Mouse (Mus musculus) midbrain, embryonic 14.5 days (tissue): ENCODE results near the gene Mrgbp. TPM values are rescaled to one million over a fixed set of nuclear protein-coding genes. Genes with fewer than 3 reads are reported as not detected.

Experiments
- ATAC-seq: fragments of 200-750 bp; cut with Nextera tagmentation; 2 replicates; pipeline ENCODE4 v1.8.0; 2017; ENCODE audit warnings: moderate number of reproducible peaks, moderate library complexity; ENCODE audit not compliant: low FRiP score, low TSS enrichment
- DNase-seq: peaks from one replicate; pipeline ENCODE4 v3.0.0-alpha.2; 2015
- H3K27ac ChIP-seq: fragments of 300-500 bp; sonication (generic); replicated peaks from 2 replicates; pipeline ENCODE4 v1.5.1; 2014; ENCODE audit warnings: mild to moderate bottlenecking, low read depth, low read length, moderate library complexity
- H3K27me3 ChIP-seq: fragments of 300-500 bp; sonication (generic); 2 replicates; pipeline ENCODE4 v1.6.1; 2014; ENCODE audit warnings: low read length, control low read depth, mixed read lengths; ENCODE audit not compliant: control insufficient read depth, insufficient read depth
- H3K36me3 ChIP-seq: fragments of 300-500 bp; sonication (generic); 2 replicates; pipeline ENCODE4 v1.6.1; 2014; ENCODE audit warnings: low read length, control low read depth; ENCODE audit not compliant: control insufficient read depth, insufficient read depth
- H3K4me1 ChIP-seq: fragments of 300-500 bp; sonication (generic); 2 replicates; pipeline ENCODE4 v1.6.1; 2014; ENCODE audit warnings: mild to moderate bottlenecking, antibody characterized with exemption, low read length, control low read depth; ENCODE audit not compliant: control insufficient read depth, insufficient read depth
- H3K4me2 ChIP-seq: fragments of 300-500 bp; sonication (generic); 2 replicates; pipeline ENCODE4 v1.6.1; 2014; ENCODE audit warnings: mild to moderate bottlenecking, low read length, moderate library complexity
- H3K4me3 ChIP-seq: fragments of 300-500 bp; sonication (generic); replicated peaks from 2 replicates; pipeline ENCODE4 v1.5.1; 2014; ENCODE audit warnings: low read depth, low read length
- H3K9ac ChIP-seq: fragments of 300-500 bp; sonication (generic); replicated peaks from 2 replicates; pipeline ENCODE4 v1.6.1; 2014; ENCODE audit warnings: mild to moderate bottlenecking, low read length, moderate library complexity
- H3K9me3 ChIP-seq: fragments of 300-500 bp; sonication (generic); 2 replicates; pipeline ENCODE4 v1.6.1; 2016; ENCODE audit warnings: low read length, control low read depth, mixed read lengths; ENCODE audit not compliant: control insufficient read depth
- WGBS: fragments of 180-500 bp; shearing (Covaris S2); extraction: QIAGEN DNeasy Blood & Tissue Kit; methylation state at CpG from one replicate; pipeline ENCODE4 v1.1.7; 2014; 5-methylcytosine and 5-hydroxymethylcytosine counted together
- polyA plus RNA-seq: library from polyadenylated mRNA; unstranded; fragments of >200 nt; fragmentation: Nextera tagmentation; extraction: Ambion mirVana; gene quantifications from 2 replicates; pipeline ENCODE4 v1.2.1, GENCODE M21; 2014

Mrgbp gene
- polyA plus RNA-seq, 1 experiment from 2014 or later: 49.5 TPM

DNA sequence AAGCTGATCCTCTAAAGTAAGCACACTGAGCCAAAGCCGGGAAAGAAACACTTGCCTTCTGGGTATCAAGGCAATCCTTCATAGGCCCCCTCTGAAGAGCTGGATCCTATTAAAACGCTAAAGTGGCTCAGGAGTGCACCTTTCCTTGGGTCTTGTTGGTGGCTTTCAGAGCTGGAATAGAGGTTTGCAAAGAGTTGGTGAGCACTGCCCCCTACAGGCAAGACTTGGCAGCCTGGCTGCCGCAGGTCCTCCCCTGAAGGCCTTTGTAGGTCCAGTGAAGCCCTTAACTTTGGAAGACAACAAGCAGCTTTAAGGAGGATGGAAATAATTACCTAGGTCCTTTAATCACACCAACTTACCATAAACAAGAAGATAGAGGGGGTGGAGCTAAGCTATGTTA, 2.4 kb upstream of the Mrgbp start:
- Histone ChIP-seq H3K27me3 (peaks cover 3% of the 10 kb centered on the region; the same call in 1 of the 2 replicates), H3K9ac (no peak overlapping the region), H3K4me3 (no peak overlapping the region), H3K4me1 (peaks cover 6% of the 10 kb centered on the region), H3K36me3 (no peaks in the 10 kb centered on the region), H3K27ac (no peak overlapping the region), H3K4me2 (no peak overlapping the region), H3K9me3 (no peaks in the 10 kb centered on the region)
- WGBS: 9% methylated on average over 3 of the region's 3 CpGs
- DNase-seq (peak; percentile 91), ATAC-seq (peak; percentile 37; the same call in 1 of the 2 replicates)

- peaks cover 11% of the 10 kb centered on the region for H3K4me1 ChIP-seq
- H3K4me3 ChIP-seq: peak overlapping the region; percentile 90
- H3K27ac ChIP-seq: peak overlapping the region; percentile 83
- peak; percentile 99 for DNase-seq
- under 1% methylated on average over 57 of the region's 57 CpGs for WGBS
- no peaks in the 10 kb centered on the region for H3K9me3 ChIP-seq
- peak; percentile 75 for ATAC-seq
- peak overlapping the region; percentile 81 for H3K4me2 ChIP-seq
- H3K9ac ChIP-seq: peak overlapping the region; percentile 97
- peaks cover 25% of the 10 kb centered on the region for H3K36me3 ChIP-seq
- H3K27me3 ChIP-seq: peaks cover 3% of the 10 kb centered on the region; the same call in 1 of the 2 replicates
These were observed 1.5 kb downstream of the Mrgbp start for GRCm38 (mm10) chr2:180582481-180583153.

DNA sequence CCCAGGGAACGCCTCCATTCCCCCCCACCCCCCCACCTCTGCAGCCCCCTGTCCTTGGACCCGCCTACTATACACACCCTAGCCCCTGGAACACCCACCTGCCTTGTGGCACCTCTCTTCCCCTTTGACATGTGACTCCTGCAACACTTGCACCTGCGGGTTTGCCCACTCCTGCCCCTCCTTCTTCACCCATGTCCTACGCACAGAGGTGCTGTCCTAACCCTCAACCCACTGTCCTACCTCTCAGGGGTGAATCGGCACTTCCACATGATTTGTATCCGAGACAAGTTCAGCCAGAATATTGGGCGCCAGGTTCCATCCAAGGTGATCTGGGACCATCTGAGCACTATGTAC, 2.0 kb downstream of the Mrgbp start:
- Histone ChIP-seq H3K27me3 (peaks cover 3% of the 10 kb centered on the region; the same call in 1 of the 2 replicates), H3K36me3 (peaks cover 25% of the 10 kb centered on the region), H3K4me1 (peaks cover 11% of the 10 kb centered on the region), H3K27ac (peak overlapping the region; percentile 83; the same call in 1 of the 2 replicates), H3K4me3 (peak overlapping the region; percentile 90), H3K9ac (peak overlapping the region; percentile 97), H3K4me2 (peak overlapping the region; percentile 81), H3K9me3 (no peaks in the 10 kb centered on the region)
- no peak for DNase-seq
- 26% methylated on average over 7 of the region's 7 CpGs for WGBS
- peak; percentile 57 for ATAC-seq

DNA sequence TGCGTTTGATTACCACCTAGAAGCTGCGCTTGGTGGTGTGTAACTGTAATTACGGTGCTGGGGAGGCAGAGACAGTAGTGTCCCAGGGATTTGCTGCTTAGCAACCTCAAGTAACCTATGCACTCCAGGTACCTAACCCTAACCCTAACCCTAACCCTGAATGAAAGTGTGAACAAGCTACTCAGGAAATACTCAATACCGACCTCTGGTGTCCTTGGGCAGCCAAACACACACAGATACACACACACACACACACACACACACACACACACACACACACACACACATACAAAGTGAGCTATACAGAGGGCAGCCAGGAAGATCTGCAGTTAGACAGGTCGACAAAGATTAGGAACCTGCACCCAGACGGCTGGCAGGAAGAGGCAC, 7.6 kb downstream of the Mrgbp start:
- WGBS: 50% methylated on average over 6 of the region's 6 CpGs
- Histone ChIP-seq H3K27me3 (no peaks in the 10 kb centered on the region), H3K36me3 (peaks cover 55% of the 10 kb centered on the region), H3K27ac (peak overlapping the region; percentile 92), H3K4me1 (peaks cover 13% of the 10 kb centered on the region), H3K4me2 (peak overlapping the region; percentile 69), H3K9ac (0 out of 2 replicates have a peak overlapping the region, but pooled peaks have one; percentile 93), H3K9me3 (no peaks in the 10 kb centered on the region), H3K4me3 (peak overlapping the region; percentile 90)
- ATAC-seq (no peak), DNase-seq (no peak)

GRCm38 (mm10) chr2:180589123-180589831, 8.2 kb downstream of the Mrgbp start, which contains the start of gene Ogfr:
Gene Ogfr (plus strand): TSS chr2:180589245.
- Histone ChIP-seq H3K9me3 (no peaks in the 10 kb centered on the region), H3K27ac (peak within 1 kb of the TSS; percentile 92), H3K27me3 (no peaks in the 10 kb centered on the region), H3K36me3 (peaks cover 60% of the 10 kb centered on the region), H3K4me1 (peaks cover 9% of the 10 kb centered on the region), H3K4me2 (peak within 1 kb of the TSS; percentile 69), H3K9ac (peak within 1 kb of the TSS; percentile 93), H3K4me3 (peak within 1 kb of the TSS; percentile 90)
- peak; percentile 90 for ATAC-seq
- WGBS: under 1% methylated on average over 61 of the region's 67 CpGs
- peak; percentile 92 for DNase-seq

DNA sequence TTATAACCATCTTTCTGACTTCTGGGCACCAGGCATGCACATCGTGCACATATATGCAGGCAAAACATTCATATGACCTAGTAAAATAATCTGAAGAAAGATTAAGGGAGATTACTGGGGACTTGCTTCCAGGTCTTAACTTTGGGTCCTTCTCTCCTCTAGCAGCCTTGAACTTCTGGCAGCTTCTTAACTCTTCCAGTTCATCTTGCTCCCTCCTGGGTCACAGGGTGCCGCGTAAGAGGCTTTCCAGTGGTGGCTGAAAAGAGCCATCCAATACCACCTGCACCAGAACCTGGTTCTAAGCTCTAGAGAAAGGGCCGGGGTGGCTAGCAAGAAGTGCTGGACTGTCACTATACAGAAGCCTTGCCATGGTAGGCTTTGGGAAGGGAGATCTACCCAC, 16.4 kb downstream of the Mrgbp start, which contains the start of gene Col9a3:
Gene Col9a3, plus strand, starts transcription at position 301 of the 400 bp plus-strand sequence.
- H3K36me3 ChIP-seq: peaks cover 34% of the 10 kb centered on the region
- ATAC-seq: no peak
- peaks cover 19% of the 10 kb centered on the region; the same call in 1 of the 2 replicates for H3K4me1 ChIP-seq
- 46% methylated on average over 4 of the region's 4 CpGs for WGBS
- H3K4me2 ChIP-seq: peak within 1 kb of the TSS; percentile 63
- H3K27me3 ChIP-seq: no peaks in the 10 kb centered on the region
- H3K4me3 ChIP-seq: peak within 1 kb of the TSS; percentile 28
- H3K9ac ChIP-seq: peak within 1 kb of the TSS; percentile 47; the same call in 1 of the 2 replicates
- DNase-seq: no peak
- H3K27ac ChIP-seq: 0 out of 2 replicates have a peak within 1 kb of the TSS, but pooled peaks have one; percentile 26
- H3K9me3 ChIP-seq: no peaks in the 10 kb centered on the region

DNA sequence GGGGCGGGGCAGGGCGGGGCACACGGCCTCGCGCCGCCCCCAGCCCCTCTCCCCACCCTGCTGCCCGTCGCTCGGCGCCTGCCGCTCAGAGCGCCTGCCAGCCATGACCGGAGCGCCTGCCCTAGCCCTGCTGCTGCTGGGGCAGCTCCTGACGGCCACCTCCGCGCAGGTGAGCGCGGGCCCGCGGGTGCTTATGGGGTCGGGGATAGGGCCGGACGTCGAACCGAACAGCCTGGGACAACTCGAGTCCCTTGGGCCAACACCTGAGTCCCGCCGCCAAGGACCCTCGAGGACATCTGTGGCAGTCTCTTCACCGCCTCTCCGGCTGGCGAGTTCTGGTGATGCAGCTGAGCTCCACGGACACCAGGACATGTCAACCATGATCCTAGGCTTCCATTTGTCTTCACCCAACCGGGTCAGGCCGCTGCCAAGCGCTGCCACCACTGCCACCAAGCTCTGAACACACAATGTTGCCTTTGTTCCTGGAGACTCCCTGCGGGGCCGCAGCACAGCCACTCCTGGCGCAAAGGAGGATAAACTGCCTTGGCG, 17.1 kb downstream of the Mrgbp start:
- Histone ChIP-seq H3K27ac (0 out of 2 replicates have a peak overlapping the region, but pooled peaks have one; percentile 26), H3K9ac (peak overlapping the region; percentile 47; the same call in 1 of the 2 replicates), H3K4me2 (peak overlapping the region; percentile 63), H3K4me1 (peaks cover 19% of the 10 kb centered on the region; the same call in 1 of the 2 replicates), H3K27me3 (no peaks in the 10 kb centered on the region), H3K36me3 (peaks cover 26% of the 10 kb centered on the region), H3K4me3 (peak overlapping the region; percentile 28), H3K9me3 (no peaks in the 10 kb centered on the region)
- under 1% methylated on average over 41 of the region's 41 CpGs for WGBS
- no peak for ATAC-seq
- peak; percentile 65 for DNase-seq

DNA sequence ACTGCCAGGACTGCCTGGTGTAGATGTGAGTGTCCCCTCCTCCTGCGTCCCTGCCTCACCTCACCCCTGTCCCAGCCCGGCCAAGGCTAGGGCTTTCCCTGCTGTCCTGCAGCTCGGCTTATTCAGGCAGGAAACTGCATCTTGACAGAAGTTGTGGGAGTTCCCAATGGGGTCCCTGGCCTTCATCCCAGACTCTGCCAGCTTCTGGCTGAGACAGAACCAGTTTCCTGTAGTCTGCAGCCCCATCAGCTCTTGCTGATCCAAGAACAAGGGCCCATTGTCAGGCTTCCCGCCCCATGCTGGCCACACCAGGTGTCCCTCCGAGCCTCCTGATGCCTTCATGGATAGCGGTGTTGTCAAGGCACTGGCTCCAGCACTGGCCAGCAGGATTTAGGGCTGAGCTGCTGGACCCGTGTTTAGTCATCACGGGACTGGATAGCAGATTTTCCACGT, 19.5 kb downstream of the Mrgbp start:
- peaks cover 3% of the 10 kb centered on the region; the same call in 1 of the 2 replicates for H3K36me3 ChIP-seq
- H3K27ac ChIP-seq: 0 out of 2 replicates have a peak overlapping the region, but pooled peaks have one; percentile 13
- 3% methylated on average over 9 of the region's 9 CpGs for WGBS
- no peak overlapping the region for H3K9ac ChIP-seq
- ATAC-seq (peak; percentile 54), DNase-seq (peak; percentile 60)
- peaks cover 19% of the 10 kb centered on the region; the same call in 1 of the 2 replicates for H3K4me1 ChIP-seq
- no peaks in the 10 kb centered on the region for H3K9me3 ChIP-seq
- no peaks in the 10 kb centered on the region for H3K27me3 ChIP-seq
- H3K4me2 ChIP-seq: no peak overlapping the region
- no peak overlapping the region for H3K4me3 ChIP-seq
